Mouse (Mus musculus) urinary bladder, adult 18-20 months (tissue): ENCODE data around the gene Tpx2.
A peak's percentile ranks its signal among the peaks of the same experiment; 100 is the strongest.

Experiments used
- DNase-seq, 2 experiments: peaks; one replicate each; pipeline ENCODE4 v3.0.0; 2022; ENCODE audit warnings: low spot score in 2 of 2, mixed read lengths in 2 of 2

The Tpx2 gene

GRCm38 (mm10) chr2:152820369-152820768, 27.4 kb upstream of the Tpx2 start:
- no peak for DNase-seq

- DNase-seq: no peak
Observed at GRCm38 (mm10) chr2:152821023-152821422, 26.7 kb upstream of the Tpx2 start.

DNA sequence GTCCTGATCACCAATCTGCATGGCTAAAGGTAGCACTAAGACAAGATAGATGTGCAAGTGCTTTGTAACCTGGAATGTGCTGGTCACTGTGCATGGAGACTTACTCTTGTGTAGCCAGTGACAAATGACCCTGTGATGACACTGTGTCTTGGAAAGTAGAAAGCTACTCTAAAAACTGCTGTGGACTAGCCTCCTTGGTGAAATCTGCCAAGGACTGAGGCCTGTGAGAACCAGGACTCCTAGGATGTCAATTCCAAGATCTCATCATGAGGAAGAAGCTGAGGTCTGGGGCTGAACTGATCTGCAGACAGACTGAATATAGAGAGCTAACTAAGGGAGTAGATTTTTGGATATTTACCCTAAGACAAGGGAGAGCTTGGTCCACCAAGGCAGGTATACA, 26.2 kb upstream of the Tpx2 start:
- DNase-seq: no peak

- no peak for DNase-seq
Observed at GRCm38 (mm10) chr2:152823770-152824169, 24.0 kb upstream of the Tpx2 start.

GRCm38 (mm10) chr2:152824438-152825167, 23.2 kb upstream of the Tpx2 start:
- DNase-seq: no peak

- no peak for DNase-seq
Observed at GRCm38 (mm10) chr2:152825168-152825697, 22.5 kb upstream of the Tpx2 start.

GRCm38 (mm10) chr2:152825713-152826112, 22.1 kb upstream of the Tpx2 start:
- DNase-seq: no peak

DNA sequence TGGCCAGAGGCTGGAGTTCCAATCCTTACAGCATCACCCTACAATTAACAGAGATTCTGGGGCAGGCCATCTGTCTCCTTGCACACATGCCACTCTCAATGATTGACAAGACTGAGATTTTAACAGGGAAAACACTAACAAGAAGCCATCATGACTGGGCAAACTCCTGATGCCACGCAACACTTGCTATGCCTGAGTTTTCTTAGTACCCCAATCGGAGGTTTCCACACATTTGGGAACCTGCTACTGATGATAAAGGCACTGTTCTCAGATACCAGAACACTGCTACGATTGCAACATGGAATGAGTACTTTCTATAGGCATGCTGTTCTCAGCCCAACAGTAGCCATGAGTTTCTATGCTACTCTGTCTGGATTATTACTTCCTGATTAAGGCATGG, 21.3 kb upstream of the Tpx2 start:
- no peak for DNase-seq

DNA sequence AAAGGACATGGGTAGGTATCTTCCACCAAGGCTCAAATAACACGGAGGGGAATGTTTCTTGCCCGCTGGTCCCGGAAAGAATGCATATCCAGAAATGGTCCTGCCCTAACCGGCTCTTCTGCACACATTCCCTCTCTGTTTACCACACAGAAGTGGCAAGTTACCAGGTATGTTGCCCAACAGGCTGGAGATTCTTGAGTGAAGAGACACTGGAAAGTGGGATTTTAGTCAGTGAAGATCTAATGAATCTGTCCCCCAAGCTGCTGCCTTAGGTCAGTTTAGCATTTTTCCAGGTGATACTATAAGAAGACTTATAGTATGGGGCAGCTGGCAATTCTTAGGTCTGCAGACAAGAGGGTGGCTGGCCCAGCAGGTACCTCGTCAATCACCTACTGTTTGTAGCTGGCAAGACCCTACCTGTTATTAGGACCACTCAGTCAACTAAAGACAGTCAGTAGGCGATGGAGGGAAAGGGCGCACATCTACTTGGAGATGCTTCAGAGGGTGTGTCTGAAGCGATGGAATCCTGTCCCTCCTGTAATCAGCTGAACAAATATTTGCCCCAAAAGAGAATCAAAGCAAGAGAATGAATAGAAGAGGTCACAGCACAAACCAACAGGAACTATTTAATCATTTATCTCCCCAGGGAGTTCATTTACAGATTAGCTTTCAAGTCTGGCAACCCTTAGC, 20.3 kb upstream of the Tpx2 start:
- DNase-seq: peak in 1 of 2 experiments; percentile 63

GRCm38 (mm10) chr2:152828011-152828370, 19.8 kb upstream of the Tpx2 start:
- no peak for DNase-seq

GRCm38 (mm10) chr2:152828532-152828931, 19.2 kb upstream of the Tpx2 start:
- no peak for DNase-seq

- DNase-seq: no peak
Observed at GRCm38 (mm10) chr2:152829367-152829881, 18.3 kb upstream of the Tpx2 start.

DNA sequence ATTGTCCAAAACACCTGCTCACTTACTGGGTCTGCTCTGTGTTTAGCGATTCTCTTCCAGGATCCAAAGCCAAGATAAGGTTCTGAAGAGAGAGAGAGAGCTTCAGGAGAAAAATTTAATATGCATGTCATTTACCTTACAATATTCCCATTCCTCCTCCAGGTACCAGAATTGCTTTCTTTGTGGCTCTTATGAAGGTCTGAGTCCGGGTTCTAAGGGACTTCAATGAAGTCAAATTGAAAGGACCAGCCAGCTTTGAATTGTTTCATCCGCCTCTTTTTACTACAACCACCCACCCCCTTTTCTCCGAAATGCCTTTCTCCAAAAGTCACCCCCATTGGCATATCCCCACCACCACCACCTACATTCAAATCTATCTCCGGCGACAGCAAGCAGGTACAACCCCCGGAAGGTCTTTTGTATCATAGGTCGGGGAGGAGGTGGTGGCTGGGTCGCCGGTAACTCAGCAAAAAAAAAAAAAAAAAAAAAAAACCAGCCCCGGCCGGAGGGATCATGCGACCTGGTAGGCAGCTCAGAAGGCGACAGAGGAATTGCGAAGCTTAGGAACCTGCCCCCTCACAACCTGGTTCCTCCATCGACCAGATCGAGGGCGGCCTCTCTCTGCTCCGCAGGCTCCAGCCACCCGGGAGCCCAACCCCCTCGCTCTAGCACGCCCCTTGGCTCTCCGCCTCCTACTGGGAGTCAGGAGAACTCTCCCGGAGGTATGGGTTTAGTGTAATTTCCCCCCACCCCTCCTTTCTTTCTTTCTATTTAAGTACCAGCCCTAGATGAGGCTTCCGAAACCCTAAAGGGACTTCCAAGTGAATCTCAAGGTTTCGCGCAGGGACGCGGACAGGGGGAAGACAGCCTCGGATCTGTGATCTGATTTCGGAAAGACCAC, 17.5 kb upstream of the Tpx2 start:
- DNase-seq: peak; percentile 80 to 92

DNA sequence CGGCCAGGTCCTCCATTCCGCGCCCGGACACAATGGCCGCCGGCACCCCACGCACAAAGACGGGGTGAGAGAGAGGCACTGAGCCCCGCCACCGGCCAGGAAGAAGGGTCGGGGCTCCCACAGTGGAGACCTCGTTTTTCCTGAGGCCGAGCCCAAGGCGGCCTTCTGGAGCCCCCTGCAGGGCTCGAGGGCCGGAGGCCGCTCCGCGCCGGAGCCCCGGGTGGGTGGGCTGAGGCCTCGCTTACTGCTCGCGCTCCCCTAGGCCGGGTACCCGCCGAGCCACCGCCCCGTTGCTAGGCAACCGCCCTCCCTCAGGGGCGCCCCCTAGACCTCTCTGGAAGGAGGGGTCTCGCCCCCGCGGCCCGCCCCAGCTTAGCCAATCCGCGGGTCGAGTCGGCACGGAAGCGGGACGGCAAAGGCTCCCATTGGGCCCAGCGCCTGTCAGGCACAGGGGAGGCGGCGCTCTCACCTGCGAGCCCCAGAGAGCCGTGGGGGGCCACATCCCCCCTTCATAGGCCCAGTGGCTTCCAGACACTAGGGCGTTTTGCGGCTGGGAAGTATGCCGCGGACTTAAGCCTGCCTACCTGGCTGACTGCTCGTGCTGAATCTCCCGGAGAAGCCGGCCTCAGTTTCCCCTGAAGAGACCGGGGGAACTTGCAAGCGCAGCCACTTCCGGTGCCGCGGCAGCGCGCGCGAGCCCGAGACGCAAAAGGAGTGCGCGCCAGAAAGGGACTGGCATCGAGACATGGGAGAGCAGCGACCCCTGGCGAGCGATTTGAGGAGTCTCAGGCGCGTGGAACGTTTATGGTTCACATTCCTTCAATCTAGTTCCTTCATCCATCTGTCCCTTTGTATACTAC, 16.5 kb upstream of the Tpx2 start, which contains the start of gene Bcl2l1:
Gene Bcl2l1, minus strand, starts transcription at position 710 of the 860 bp plus-strand sequence.
- peak; percentile 96 to 97 for DNase-seq

DNA sequence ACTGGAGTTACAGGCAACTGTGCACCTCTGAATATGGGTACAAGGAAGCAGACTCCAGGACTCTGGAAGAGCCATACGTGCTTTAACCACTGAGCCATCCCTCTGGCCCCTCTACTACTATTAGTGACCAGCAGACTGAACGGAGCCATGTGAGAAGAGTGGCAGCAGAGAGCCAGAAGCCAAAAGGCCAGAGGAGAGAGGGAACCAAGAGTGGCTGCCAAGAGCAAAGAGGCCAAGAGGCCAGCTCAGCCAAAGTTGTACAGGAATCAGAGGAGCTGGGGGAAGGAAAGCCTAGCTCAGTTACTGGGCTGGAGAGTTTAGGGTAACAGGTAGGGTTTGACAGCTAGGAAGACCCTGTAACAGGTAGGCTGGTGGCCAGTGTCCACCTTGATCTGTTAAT, 8.5 kb upstream of the Tpx2 start:
- no peak for DNase-seq

DNA sequence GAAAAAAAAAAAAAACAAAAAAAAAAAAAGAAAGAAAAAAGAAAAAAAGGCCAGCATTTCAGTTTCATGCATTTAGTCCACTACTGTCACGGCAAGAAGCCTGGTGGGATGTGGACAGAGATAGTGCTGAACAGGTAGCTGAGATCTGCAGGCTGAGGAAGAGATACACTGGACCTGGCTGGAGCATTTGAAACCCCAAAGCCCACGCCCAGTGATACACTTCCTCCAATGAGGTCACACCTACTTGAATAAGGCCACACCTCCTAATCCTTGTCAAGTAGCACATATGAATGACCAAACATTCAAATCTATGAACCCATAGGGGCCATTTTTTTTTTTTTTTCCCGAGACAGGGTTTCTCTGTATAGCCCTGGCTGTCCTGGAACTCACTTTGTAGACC, 5.0 kb upstream of the Tpx2 start:
- DNase-seq: no peak

DNA sequence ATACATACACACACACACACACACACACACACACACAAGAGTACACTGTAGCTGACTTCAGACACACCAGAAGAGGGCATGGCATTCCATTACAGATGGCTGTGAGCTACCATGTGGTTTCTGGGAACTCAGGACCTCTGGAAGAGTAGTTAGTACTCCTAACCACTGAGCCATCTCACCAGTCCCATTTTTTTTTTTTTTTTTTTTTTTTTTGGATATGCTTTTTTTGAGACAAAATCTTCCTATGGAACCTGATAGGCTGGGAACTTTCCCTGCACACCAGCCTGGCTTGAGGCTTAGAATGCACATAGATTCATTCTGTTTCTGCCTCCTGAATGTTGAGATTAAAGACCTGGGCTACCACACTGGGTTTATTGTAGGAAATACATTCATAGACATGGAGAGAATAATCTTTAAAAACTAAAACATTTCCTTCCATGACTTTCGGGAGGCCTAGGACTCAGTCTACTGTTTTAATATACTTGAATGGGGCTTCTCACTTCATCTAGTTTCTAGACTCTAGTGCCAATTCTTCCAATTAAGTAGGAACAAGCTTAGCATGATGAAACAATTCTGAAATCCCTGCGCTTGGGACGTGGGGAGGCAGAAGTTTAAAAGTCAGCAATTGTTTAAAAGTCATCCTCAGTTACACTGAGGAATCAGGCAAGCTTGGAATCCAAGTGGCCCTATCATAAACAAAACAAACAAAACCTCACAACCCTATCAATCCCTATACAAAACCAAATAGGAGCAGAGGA, 528 bp upstream of the Tpx2 start:
- no peak for DNase-seq

- DNase-seq: no peak
Observed at GRCm38 (mm10) chr2:152848466-152848865, 702 bp downstream of the Tpx2 start.

DNA sequence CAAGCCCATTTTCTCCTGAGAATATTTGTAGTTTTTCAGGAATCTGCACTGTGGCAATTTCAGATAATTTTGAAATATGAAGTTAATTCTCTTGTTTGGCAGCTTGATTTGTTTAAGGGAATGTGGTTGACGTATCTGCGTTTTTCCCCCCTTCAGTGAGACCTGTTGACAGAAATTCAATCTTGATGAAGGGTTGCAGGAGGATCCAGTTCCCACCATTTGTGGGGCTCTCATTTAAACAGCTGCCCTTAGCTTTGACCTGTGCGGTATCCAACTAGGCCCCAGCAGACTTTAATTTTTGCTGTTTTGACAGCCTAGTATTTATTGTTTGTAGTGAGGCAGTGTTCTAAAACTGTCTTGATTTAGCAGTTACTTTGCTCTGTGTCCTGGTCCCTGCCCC, 11.7 kb downstream of the Tpx2 start:
- DNase-seq: no peak

- no peak for DNase-seq
Observed at GRCm38 (mm10) chr2:152861891-152862290, 14.1 kb downstream of the Tpx2 start.
